Mouse (Mus musculus): Measurements from ENCODE around the gene Cdh13.
"Not testable (repeated sequence)": the region's sequence is repeated elsewhere in the genome, so short reads cannot be mapped to it uniquely, and the experiment has no call there.

Gene Cdh13

DNA sequence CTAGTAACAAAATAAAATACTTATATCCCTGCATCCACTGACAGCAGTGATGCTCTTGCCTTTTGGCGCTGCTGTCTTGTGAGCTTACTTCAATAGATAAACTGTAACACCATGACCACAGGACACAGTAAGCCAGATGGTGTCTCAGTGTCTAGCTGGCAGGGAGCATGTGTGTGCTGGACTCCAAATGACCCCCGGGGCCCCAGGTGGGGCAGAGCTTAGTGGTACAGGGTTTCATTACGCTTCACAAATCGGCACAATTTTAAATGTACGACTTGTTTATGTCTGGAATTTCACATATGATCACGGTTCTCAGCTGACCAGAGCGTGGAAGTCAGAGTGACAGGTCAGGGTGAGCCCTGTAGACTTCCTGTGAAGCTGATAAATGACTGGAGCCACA, 980.2 kb downstream of the Cdh13 start:
- no peak for DNase-seq (ENCODE audit: low spot score)

DNA sequence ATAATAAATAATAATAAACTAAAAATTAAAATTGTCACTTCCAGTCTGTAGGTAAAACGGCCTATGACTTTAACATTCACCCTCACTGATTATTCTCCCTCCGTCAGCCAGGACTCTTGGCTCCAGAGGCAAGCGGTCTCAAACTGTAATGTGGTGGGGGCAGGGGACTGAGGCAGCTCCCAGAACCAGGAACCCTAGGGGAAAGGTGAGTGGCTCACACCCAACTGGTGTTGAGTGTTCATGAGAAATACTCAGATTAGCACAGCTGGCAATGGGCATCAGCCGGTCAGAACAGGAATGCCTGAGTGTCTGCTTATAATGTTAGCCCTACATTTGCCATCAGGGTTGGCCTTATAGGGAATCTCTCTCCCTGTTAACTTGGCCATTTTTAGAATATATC, 982.8 kb downstream of the Cdh13 start:
- no peak for DNase-seq (ENCODE audit: low spot score)

DNA sequence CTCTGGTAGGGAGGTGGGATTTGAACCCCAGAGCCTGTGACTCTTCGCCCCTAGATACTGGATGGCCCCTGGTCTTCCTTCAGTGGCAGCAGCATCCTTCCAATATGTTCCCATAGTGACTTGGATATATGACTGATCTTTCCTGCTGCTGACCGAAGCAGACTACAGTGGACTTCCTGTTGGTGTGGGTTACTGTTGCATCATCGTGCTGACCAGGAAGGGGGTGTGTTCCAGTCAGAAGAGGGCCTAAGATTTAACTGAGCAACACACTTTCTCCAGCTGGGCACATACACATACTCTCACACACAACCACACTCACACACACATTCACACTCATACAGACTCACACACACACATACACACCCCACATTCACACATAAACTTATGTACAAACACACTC, 986.0 kb downstream of the Cdh13 start:
- no peak for DNase-seq (ENCODE audit: low spot score)

DNA sequence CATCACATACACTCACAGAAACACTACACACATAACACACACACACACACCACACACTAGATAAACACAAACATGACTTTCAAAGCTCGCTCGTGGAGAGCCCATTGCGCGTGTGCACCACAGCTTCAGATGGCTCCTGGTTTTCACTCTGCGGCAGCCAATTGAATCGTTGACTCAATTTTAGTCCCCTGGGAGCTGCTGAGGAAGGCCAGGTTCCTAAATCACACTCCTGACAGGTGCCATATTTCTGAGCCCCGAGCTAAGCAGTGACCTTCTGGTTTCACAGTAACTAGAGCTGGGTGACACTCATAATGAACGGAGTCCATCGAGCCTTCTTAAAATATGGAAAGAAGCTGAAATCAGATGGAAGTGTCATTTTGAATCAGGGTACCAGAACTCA, 986.8 kb downstream of the Cdh13 start:
- DNase-seq (ENCODE audit: low spot score) = no peak

DNA sequence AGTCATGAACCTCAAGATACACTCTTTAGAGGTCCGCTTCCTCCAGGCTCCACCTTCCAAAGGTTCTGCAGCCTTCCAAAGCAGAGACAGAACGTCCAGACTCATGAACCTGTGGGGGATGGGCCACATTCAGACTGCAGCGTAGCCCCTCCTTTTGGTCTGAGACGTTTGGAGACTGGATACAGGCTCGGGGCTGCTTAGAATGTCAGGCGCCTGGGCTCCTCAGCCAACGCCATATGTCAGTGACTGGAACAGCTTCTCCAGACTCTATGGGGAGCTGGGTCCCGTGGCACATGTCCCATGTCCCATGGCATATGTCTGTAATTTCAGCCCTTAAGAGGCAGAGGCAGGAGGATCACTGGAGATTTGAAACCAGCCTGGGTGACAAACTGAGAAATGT, 989.4 kb downstream of the Cdh13 start:
- no peak for DNase-seq (ENCODE audit: low spot score)

DNA sequence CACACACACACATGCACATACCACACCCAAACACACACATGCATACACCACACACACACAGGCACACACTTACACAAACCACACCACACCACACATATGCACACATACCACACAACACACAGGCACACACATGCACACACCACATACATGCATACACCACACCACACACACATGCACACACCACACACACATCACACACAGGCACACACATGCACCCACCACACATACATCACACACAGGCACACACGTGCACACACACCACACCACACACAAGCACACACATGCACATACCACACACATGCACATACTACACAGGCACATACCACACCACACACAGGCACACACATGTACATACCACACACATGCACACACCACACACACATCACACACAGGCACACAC, 991.9 kb downstream of the Cdh13 start:
- no peak for DNase-seq (ENCODE audit: low spot score)

DNA sequence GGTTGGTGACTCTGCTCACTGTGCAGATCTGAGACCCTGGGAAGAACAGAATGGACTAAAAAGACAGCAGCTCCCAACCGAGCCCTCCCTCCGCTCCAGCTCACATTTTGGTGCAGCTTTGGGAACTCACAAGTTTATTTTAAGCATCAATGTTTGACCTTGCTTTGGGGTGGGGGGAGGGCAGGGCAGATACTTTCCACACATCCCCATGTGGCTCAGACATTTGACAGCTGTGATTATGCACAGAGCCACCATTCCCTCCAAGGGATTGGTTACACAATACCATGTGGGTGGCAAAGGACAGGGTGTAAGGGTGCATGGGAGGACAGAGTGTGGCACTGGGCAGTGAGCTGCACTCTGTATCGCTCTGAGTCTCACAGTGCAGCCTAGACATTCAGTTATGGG, 993.5 kb downstream of the Cdh13 start:
- no peak for DNase-seq (ENCODE audit: low spot score)

DNA sequence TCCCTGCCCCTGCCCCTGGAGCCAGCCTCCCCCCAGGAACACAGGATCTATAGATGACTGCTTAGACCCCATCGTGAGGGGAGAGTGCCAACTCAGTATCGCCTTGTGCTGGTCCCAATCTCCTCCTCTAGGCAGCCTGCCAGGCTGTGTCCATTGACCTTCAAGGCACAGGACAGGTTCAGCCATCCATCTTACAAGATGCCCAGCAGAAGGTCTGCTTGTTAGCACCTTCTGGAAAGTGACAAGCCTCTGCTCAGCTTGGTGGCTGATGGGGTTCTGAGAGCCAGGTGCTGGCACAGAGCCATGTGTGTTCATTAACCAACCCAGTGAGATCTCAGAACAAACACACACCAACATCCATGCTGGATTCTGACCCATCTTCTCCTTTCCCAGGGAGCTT, 998.2 kb downstream of the Cdh13 start:
- DNase-seq (ENCODE audit: low spot score) = no peak

DNA sequence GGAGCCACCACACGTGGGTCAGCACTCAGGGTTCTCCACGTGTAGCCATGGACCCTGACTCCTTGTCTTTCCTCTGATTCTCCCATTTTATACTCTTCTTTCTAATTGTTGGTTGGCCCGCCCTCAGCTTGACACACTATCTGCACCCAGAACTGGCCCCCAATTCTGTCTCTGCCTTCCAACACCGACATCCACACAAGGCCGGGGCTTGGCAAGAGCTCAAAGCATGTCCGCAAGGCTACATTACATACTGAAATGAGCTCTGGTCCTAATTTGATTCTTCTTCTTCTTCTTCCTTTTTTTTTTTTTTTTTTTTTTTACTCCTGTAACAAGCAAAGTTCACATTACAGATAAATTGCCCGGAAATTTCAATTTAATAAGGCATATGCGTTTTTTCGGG, 1001.0 kb downstream of the Cdh13 start:
- DNase-seq (ENCODE audit: low spot score) = no peak

DNA sequence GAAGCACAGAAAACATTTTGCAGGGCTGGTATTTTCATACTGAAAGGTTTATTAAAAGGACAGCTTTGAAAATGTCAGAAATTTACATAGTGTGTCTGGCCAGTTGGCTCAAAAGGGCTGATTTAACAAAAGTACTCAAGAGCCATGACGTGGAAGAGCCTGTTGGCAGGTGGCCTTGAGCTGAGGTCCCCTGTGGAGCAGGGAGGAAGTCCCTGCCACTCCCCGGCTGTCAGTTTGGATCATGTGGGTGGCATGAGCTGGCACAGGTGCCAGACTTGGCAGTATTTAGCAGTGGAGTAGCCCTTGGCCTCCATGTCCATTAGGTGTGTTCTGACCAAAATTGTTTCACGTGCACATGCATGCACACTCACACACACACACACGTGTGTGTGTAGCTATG, 1001.4 kb downstream of the Cdh13 start:
- no peak for DNase-seq (ENCODE audit: low spot score)

DNA sequence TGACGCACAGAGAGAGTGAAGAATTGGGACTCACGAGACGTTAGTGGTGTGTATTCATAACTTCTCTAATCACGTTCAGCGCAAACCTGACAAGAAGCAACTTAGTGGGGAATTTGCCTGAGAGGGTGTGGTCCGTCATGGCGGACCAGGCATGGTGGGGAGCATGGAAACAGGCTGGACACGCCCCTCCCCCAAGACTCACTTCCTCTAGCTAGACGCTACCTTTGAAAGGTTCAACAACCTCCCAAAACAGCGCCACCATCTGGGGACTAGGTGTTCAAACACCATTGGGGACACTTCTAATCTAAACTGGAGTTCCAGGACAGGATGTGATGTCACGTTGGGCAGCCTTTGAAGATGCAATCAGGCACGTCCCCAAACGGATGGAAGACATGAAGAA, 1011.9 kb downstream of the Cdh13 start:
- no peak for DNase-seq (ENCODE audit: low spot score)

DNA sequence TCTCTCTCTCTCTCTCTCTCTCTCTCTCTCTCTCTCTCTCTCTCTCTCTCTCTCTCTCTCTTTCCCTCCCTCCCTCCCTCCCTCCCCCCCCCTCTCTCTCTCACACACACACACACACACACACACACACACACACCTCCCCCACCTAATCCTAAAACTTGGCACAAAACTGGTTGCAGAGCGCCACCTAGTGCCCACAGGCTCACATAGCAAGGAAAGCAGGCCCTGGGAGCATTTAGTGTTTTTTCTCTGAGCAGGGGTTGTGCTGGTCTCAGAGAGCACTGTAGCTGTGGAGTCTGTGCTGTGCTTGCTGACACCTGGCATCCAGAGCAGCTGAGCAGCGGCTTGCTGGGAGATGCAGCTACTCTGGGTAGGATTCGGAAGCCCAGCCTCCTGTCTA, 1014.2 kb downstream of the Cdh13 start:
- DNase-seq (ENCODE audit: low spot score) = not testable (repeated sequence)

DNA sequence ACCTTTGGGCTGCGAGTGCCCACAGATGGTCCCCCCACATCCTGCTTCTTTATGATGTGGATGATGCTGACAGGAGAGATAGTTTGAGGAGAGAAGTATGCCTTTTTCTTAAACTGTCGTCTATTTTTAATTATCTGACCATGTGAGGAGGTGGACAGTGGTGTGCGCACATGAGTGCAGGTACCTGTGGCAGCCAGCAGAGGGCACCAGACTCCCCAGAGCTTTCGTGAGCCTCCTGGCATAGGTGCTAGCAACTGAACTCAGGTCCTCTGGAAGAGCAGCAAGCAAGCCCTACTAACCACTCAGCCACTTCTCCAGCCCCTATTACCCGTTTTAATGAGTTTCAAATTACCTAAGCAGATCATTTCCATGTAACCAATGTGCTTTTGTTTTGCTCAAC, 1016.8 kb downstream of the Cdh13 start:
- DNase-seq (ENCODE audit: low spot score) = no peak

DNA sequence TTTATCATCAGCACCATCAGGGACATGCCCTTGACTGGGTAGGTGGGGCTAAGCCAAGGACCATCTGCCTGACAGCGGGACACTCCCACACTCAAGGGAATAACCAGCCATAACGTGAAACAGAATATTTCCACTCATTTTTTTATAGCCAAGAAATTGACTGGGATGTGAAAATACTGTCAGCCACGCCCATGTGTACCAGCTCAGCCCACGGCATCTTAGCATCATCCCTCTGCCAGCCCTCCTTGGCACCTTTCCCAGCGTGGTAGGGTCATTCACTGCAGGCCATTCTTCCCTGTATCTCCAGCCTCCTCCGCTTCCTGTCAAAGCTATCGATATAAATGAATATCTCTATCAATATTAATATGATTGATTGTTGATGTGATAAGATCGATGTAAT, 1020.7 kb downstream of the Cdh13 start:
- no peak for DNase-seq (ENCODE audit: low spot score)

DNA sequence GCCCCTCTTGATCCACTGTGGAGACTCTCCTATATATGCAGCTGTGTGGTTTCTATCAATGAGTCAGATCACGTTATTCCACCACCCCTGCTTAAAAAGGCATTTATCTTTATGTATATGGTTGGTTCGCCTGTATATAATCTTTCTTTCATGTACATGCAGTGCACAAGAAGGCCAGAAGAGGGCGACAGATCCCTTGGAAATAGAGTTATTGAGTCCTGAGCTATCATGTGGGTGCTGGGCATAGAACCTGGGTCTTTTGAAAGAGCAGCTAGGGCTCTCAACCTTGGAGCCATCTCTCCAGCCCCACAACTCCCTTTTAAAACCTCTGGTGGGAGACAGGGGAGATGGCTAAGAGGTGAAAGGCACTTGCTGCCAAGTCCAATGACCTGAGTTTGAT, 1027.9 kb downstream of the Cdh13 start:
- peak; percentile 11 for DNase-seq (ENCODE audit: low spot score)

DNA sequence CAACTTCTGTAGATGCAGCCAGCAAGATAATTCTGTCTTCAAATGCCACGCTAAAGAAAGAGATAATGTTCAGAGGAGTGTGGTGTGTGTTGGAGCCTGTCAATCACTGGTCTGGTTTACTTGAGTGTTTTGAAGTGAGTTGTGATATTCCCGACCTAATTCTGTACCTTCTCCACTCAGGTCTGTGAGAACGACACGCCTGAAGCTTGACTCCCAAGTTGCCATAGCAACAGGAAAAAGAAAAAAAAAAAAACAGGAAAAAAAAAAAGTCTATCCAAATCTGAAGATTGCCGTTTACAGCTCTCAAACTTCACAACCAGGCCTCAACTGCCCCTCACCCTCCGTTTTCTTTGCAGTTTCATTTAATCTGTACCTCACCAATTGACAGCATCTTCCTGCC, 1039.7 kb downstream of the Cdh13 start:
- DNase-seq (ENCODE audit: low spot score) = no peak

DNA sequence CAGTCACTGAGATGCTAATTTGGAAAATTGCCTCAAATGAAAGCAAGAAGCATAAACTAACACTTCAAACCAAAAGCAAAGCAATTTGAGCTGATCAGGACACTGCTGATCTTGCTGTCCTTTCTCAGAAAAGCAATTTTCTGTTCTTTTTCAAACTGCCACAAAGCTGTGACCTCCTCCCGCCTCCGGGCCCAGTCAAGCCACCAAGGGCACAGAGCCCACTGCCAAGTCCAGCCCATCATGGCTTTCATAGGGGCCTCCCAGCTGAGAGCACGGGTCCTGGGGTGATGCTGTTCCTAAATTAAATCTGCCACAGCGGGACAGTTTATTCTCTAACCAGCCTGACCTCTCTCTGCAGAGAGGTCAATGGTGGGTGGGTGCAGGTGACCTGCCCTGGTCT, 1056.0 kb downstream of the Cdh13 start:
- DNase-seq (ENCODE audit: low spot score) = no peak

DNA sequence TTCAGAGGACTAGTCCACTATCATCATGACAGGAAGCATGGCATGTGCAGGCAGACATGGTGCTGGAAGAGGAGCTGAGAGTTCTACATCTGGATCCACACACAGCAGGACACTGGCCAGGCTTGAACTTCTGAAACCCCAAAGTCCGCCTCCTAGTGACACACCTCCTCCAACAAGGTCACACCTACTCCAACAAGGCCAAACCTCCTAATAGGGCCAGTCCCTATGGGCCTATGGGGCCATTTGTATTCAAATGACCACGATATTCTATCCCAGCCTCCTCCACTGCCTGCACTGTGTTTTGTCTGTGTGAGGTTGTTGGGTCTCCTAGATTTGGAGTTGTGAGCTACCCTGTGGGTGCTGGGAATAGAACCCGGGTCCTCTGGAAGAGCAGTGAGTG, 1060.1 kb downstream of the Cdh13 start:
- no peak for DNase-seq (ENCODE audit: low spot score)

DNA sequence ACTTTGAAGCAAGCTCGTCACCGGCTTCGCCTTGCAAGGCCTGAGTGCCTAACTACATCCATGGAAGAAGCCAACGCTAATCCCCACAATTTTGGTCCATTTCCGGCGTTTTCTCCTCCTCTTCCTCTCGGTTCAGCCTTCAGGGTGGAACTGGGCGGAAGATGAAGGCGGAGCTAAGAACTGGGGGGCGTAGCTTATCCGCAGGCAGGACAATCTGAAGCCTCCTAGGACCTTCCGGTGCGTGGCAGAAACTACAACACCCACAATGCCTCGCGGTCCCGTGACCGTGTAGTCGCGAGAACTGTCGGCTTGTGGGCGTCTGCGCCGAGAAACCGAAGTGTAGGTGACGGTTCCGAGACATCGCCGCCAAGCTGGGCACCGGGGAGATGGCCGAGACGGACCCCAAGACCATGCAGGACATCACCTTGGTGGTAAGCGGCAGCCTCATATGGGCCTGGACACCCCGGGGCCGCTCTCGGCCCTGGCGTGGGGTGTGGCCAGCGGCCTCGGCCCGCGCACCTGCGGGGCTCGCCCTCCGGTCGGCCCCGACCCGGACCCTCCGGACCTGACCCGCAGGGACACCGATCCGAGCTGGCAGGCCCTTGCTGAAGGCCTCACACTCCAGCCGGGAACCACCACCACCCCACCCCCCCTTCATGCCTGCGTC, 1060.8 kb downstream of the Cdh13 start, which contains the start of gene Hsbp1:
Gene Hsbp1 (plus strand): TSS at position 299 of the 667 bp plus-strand sequence.
- peak; percentile 95 for DNase-seq (ENCODE audit: low spot score)

DNA sequence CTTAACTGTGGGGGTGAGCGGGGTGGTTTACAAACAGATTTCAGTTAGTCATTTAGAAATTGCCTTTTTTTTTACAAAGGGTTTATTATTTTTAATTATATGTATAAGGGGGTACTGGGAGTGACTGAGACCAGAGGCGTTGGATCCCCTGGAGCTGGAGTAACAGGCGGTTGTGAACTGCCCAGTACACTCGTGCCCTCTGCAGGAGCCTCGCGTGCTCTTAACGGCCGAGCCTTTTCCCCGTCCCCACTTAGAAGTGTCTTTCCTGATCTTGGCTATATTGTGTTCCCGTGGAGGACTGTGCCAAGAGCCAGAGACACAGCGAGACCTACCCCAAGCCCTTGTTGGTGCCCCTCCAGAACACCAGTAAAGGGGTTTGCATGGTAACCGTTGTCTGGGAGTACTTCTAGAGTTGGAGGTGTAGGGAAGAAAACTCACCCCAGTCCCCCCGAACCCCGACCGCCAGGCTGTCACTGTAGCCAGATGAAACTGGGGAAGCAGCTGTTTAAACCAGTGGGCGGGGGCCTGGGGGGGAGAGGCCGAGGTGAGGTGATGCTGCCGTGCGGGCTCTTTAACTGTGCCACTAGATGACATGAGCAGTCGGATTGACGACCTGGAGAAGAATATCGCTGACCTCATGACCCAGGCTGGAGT, 1061.6 kb downstream of the Cdh13 start:
- no peak for DNase-seq (ENCODE audit: low spot score)

DNA sequence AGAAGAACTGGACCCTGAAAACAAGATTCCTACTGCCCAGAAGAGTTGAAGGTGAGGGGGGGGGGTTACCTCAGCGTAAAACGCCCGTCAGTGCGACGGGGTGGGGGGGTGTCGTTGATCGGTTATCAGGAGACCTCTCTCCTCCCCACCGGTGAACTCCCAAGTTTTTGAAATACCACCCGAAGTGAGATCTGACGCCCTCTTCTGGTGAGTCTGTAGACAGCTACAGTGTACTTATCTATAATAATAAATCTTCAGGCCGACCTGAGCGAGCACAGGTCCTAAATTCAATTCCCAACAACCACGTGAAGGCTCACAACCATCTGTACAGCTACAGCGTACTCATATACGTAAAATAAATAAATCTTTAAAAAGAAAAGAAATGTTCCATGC, 1062.1 kb downstream of the Cdh13 start:
- no peak for DNase-seq (ENCODE audit: low spot score)

DNA sequence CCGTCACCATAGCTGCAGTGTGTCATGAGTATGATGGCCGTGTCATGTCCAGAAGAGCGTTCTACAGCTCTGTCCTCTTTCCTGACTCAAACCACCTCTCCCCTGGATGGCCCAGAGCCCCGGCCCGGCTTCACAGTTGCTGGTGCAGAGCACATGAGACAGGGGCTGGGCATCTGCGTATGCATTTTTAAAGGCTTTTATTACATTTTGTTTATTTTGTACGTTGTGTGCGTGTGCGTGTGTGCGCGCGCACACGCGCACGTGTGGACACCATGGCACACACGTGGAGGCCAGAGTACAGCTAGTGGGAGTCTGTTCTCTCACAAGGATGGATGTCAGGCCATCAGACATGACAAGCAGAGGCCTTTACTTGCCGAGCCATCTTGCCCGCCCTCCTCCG, 1068.1 kb downstream of the Cdh13 start:
- no peak for DNase-seq (ENCODE audit: low spot score)

DNA sequence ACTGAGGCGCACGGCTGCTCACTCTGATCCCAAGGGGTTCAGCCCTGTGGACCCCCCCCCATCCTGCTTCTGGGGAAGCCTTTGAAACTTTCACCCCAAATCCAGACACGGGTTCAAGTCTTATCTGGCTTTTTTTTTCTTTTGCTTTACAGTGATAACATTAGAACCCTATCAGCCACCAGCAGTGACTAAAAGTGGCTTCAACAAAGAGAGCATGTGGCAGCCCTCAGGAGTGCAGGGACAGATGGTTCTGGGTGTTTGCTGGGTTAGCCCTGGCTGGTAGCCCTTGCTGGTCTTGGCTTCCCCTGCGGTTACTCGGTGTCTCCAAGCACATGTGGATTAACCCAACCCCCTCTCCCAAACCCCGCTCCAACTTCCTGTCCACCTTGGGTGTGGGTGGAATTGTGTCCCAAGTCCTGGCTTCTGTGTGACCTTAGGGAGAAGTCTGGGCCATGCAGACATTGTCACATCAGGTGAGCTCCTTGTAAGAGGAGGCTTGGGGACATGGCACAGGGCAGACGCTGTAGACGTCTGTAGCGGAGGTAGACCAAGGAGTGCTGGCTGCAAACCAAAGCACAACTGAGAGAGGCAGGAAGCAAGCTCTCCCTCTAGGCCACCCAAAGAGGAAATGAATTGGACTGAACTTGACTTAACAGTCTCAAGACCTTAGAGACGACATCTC, 1069.6 kb downstream of the Cdh13 start:
- no peak for DNase-seq (ENCODE audit: low spot score)

DNA sequence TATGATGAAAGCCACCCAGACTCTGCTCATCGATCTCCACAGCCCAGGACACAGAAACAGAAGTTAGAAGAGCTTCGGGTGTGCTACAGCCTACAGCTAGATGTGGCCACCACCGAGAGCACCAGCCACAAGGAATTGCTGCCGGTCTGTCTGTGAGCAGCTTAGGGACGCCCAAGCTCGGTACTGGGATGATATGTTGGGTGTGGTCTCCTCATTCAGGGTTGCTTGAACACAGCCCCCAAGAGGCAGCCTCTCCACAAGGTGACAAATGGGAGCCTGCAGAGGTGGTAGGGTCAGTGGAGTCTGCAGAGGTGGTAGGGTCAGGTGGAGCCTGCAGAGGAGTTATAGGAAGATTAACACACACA, 1070.1 kb downstream of the Cdh13 start:
- DNase-seq (ENCODE audit: low spot score) = no peak
